Mouse (Mus musculus) megakaryocyte, embryonic 14.5 days (primary cell): ENCODE data around the gene Piezo1. TPM values are rescaled to one million over a fixed set of nuclear protein-coding genes. Genes with fewer than 3 reads are reported as not detected.

Experiments used
- H3K27me3 ChIP-seq: replicated peaks from 2 replicates; pipeline ENCODE3; 2012; ENCODE audit warnings: inconsistent platforms
- H3K36me3 ChIP-seq: replicated peaks from 2 replicates; pipeline ENCODE3; 2012; ENCODE audit warnings: low read length, inconsistent platforms, mixed read lengths
- H3K4me1 ChIP-seq: 2 replicates; pipeline ENCODE4 v1.6.1; 2012; ENCODE audit warnings: inconsistent platforms
- H3K4me3 ChIP-seq: replicated peaks from 2 replicates; pipeline ENCODE3; 2012; ENCODE audit warnings: moderate library complexity, mild to moderate bottlenecking, inconsistent platforms
- H3K9me3 ChIP-seq: 2 replicates; pipeline ENCODE4 v1.6.1; 2012; ENCODE audit warnings: inconsistent platforms
- FLI1 ChIP-seq: IDR thresholded peaks from 2 replicates; pipeline ENCODE4 v1.6.1; 2012; ENCODE audit warnings: low read length, inconsistent platforms, mixed read lengths
- GATA1 ChIP-seq: IDR thresholded peaks from 3 replicates; pipeline ENCODE4 v1.6.1; 2012; ENCODE audit warnings: mixed read lengths, low read length, inconsistent platforms, borderline replicate concordance
- polyA plus RNA-seq: library from polyadenylated mRNA; stranded (reverse); fragments of >175 nt; gene quantifications from 2 replicates; pipeline ENCODE4 v1.2.3, GENCODE M21; 2012; ENCODE audit warnings: low replicate concordance; ENCODE audit not compliant: insufficient read depth

Gene Piezo1
- polyA plus RNA-seq, 1 experiment, result 25.0 TPM

DNA sequence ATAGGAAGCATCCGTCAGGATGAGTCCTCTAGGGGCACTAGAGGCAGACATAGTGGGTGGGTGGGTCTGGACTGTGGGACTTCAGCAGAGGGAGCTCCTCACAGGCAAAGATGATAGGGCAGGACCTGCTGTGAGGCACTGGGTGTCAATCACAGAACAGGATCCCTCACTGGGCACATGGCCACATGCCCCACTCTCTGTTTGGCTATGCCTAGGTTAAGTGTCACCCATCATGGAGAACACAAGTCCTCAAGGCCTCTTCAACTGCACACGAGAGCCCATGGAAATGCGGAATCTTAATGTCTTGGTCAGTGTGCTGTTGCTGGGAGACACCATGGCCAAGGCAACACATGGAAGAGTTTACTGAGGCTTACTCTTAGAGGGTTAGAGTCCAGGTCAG lies 23.2 kb downstream of the Piezo1 start:
- H3K36me3 ChIP-seq, result peaks cover 43% of the 10 kb centered on the region
- no peak overlapping the region for H3K4me3 ChIP-seq
- no peaks in the 10 kb centered on the region for H3K27me3 ChIP-seq
- peaks cover 78% of the 10 kb centered on the region for H3K4me1 ChIP-seq
- TF ChIP-seq FLI1 (no peak), GATA1 (no peak)
- 0 out of 2 replicates have a peak, but pooled peaks cover 4% of the 10 kb centered on the region for H3K9me3 ChIP-seq

DNA sequence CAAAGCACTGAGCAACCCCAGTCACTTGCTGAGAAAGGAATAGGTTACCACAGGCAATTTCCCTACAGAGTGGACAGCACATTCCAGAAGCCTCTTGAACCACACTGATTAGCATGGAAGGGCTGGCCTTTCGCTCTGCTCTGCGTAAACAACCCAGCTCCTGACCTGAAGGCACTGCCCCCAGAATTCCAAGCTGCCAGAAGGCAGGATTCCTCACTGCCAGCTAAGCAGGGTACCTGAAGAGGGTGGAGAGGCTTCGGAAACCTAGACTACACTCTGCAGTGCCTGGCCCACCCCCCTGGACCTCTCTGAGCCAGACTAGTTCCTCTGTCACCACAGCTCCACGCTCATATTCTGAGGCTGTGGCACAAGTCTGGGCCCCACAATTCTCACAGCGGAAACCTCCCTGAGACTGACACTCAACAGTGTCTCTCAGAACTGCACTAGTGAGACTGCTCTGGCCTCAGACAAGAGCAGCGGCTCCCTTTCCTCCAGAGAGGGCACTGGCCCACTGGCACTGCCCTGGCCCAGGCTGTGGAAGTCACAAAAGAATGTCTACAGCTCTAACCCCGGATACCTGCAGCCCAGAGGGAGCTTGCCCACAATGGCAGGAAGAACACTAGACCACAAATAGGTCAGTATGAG lies 24.5 kb downstream of the Piezo1 start:
- Histone ChIP-seq H3K4me1 (peaks cover 71% of the 10 kb centered on the region), H3K27me3 (no peaks in the 10 kb centered on the region), H3K9me3 (0 out of 2 replicates have a peak, but pooled peaks cover 4% of the 10 kb centered on the region), H3K4me3 (no peak overlapping the region), H3K36me3 (peaks cover 34% of the 10 kb centered on the region)
- TF ChIP-seq FLI1 (no peak), GATA1 (no peak)

DNA sequence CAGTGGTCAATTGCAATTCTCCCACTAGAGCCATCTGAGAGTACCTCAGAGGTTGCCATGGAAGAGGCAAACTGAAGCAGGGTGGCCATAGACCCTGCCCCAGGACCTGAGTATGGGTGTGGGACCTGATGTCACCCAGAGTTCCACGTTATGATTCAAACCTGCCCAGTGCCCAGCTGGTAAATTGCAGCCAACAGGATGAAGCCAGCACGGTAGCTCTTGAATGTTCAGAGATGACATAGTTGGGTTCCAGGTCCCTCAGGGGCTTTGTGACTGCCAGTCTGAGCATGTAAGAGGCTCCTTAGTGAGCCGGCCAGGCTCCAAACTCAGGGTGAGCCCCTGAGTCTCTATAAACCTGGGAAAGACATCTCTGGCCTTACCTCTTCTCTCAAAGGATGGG lies 25.0 kb downstream of the Piezo1 start:
- Histone ChIP-seq H3K4me1 (peaks cover 65% of the 10 kb centered on the region), H3K27me3 (no peaks in the 10 kb centered on the region)

DNA sequence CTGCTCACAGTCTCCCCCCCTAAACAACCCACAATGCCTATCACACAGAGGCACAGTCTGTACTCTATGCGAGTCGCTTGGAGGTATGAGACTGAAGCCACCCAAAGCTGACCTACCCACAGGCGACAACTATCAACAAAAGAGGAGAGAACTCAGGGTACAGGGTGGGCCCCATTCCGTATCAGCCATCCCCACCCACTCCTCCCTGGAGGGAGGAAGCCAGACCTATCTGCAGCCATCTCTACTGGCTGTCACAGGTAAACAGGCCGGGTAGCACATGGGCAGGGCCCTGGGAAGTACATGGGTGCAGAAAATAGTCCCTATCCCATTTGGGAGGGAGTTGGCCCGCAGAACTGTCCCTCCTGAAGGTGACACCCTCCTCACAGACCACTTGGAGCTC lies 26.1 kb downstream of the Piezo1 start:
- Histone ChIP-seq H3K4me1 (peaks cover 66% of the 10 kb centered on the region), H3K4me3 (no peak overlapping the region)

More for the DNA sequence above, 25.0 kb downstream of the Piezo1 start:
- Histone ChIP-seq H3K9me3 (0 out of 2 replicates have a peak, but pooled peaks cover 4% of the 10 kb centered on the region), H3K36me3 (peaks cover 30% of the 10 kb centered on the region), H3K4me3 (no peak overlapping the region)
- no peak for TF ChIP-seq FLI1
- no peak for TF ChIP-seq GATA1

DNA sequence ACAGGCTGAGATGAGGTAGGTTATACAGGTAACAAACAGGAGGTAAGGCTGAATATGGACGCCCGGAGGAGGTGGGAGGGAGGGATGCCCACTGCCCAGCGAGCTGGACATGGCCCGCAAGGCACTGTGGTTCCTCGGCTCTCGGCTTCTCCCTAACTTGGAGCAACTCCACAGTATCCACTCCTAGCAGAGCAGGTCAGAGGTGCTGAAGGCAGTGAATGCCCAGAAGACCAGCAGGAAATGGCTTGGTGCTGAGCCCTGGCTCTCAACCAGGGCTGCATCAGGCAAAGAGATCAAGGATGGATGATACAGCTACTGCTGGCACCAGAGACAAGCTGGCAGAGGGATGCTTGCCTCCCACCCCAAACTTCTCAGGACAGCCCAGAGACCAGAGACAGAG lies 26.6 kb downstream of the Piezo1 start:
- H3K4me1 ChIP-seq, result peaks cover 70% of the 10 kb centered on the region
- H3K27me3 ChIP-seq, result no peaks in the 10 kb centered on the region
- no peak overlapping the region for H3K4me3 ChIP-seq
- TF ChIP-seq FLI1, result no peak
- no peak for TF ChIP-seq GATA1
- H3K36me3 ChIP-seq, result peaks cover 27% of the 10 kb centered on the region
- H3K9me3 ChIP-seq, result 0 out of 2 replicates have a peak, but pooled peaks cover 4% of the 10 kb centered on the region

More for the DNA sequence above, 26.1 kb downstream of the Piezo1 start:
- H3K36me3 ChIP-seq, result peaks cover 30% of the 10 kb centered on the region
- H3K27me3 ChIP-seq, result no peaks in the 10 kb centered on the region
- TF ChIP-seq FLI1, result no peak
- TF ChIP-seq GATA1, result no peak
- 0 out of 2 replicates have a peak, but pooled peaks cover 4% of the 10 kb centered on the region for H3K9me3 ChIP-seq

DNA sequence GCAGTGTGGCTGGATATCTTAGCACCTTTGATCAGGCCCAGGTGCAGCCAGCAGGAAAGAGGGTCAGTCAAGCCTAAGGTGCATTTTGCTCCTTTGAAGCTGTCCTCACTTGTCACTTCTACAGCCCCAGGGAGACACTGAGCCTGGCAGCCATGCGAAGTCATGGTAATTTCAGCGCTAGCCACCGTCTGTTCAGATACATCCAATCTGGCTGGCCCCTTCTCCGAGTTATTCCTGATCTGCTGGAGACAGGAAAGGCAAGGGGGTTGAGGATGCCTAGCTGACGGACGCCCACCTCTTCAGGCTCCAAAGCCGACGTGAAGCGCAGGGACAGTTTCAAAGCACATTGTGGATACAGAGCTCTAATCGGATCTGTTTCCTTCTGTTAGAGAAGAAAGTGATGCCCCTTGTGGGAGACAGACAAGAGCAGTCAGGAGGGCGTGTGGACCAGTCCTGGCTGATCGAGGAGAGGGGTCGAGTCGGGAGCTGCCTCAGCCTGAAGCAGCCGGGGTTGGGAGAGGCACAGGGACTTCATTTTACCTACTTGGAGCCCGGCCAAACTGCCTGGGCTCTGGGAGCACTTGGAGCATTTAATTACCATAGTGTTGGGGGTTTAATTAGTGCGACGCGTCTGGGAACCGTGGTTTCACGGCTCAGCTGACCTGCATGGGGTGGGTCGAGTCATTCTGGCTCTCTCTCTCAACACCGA lies 27.3 kb downstream of the Piezo1 start:
- Histone ChIP-seq H3K36me3 (peaks cover 23% of the 10 kb centered on the region), H3K4me3 (peak overlapping the region; percentile 72), H3K27me3 (no peaks in the 10 kb centered on the region), H3K9me3 (0 out of 2 replicates have a peak, but pooled peaks cover 4% of the 10 kb centered on the region), H3K4me1 (peaks cover 77% of the 10 kb centered on the region)
- TF ChIP-seq GATA1, result no peak
- TF ChIP-seq FLI1, result no peak

DNA sequence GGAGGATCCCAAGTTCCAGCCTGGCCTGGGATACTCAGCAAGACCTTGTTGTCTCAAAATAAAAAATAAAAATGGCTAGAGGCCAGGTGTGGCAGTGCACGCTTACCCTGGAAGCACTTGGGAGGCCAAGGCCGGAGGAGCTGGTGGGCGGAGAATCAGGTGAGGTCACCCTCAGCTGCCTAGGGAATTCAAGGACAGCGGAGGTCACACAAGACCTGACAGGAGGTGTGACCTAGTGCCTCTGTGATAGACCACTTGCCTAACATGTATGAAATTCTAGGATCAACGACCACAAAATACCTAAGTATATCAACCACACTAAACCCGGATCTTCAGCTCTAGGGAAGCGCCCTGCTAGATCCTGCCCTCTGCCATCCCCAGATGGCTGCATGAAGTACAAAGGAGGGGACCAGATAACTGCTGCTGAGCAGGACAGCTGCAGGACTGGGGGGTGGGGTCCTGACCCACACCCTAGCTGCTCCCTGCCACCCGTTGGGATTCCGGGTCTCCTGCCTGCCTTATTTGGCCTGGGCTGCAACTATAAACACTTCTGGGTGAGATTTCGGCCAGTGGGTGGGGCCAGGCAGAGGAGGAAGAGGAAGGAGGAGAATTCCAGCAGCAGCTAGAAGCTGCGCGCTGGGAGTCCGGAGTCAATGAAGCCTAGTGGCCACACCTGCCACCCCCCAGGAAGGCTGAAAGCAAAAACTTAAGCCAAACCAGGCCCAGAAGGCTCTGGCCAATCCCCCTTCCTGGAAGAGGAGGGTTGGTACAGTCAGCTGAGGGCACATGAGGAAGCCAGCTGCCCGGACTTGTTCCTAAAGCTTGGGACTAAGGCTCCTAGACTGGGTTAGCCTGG lies 28.1 kb downstream of the Piezo1 start:
- Histone ChIP-seq H3K27me3 (no peaks in the 10 kb centered on the region), H3K36me3 (peaks cover 26% of the 10 kb centered on the region), H3K9me3 (0 out of 2 replicates have a peak, but pooled peaks cover 1% of the 10 kb centered on the region), H3K4me3 (peak overlapping the region; percentile 72), H3K4me1 (peaks cover 84% of the 10 kb centered on the region)
- no peak for TF ChIP-seq GATA1
- no peak for TF ChIP-seq FLI1

DNA sequence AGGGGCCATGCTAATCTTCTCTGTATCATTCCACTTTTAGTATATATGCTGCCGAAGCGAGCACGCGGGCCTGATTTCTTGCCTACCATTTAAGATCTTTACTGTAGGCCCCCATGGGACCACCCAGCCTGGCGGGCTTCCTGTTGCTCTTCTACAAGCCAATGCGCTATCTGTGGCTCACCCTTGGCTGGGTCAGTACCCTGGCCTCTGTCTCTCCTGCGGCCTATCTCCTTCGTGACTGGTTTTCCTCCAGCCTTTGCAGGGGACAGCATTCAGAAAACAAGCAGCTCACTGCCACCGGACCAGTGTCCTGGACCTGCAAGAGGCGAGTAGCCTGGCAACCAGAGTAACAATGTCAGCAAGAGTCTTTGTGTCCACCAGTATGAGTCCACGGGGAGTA lies 30.5 kb downstream of the Piezo1 start:
- Histone ChIP-seq H3K36me3 (peaks cover 24% of the 10 kb centered on the region), H3K9me3 (no peaks in the 10 kb centered on the region), H3K4me1 (peaks cover 79% of the 10 kb centered on the region), H3K27me3 (no peaks in the 10 kb centered on the region), H3K4me3 (no peak overlapping the region)
- TF ChIP-seq FLI1 (no peak), GATA1 (no peak)

DNA sequence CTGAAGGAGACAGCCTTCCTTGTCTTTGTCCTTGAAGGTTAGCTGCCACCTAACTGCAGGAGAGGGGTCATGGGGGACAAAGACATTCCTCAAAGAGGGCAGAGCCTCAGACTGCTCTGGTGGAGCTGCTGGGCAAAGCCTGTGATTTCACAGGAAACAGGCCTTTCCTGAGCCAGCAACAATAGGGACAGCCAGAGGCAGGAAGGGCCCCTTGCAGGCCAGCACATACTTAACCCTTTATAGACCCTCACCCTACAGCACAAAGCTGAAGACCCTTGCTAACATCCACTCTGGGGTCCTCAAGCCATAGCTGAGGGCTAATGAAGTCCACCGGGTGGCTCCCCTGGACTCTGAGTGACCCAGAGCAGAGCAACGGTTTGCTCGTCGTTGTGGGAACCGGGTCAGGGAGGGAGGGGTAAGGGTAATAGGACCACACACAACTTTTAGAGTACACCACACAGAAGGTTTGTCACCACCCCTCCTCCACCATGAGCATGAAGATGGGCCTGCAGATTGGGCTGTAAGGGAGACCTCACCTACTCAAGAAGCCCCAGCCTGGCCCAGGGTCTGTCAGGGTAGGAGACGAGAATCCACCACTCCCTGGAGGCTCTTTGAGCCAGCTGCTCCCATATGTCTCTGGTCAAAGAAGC lies 33.5 kb downstream of the Piezo1 start:
- Histone ChIP-seq H3K27me3 (no peaks in the 10 kb centered on the region), H3K36me3 (peaks cover 46% of the 10 kb centered on the region), H3K4me1 (peaks cover 62% of the 10 kb centered on the region), H3K9me3 (no peaks in the 10 kb centered on the region), H3K4me3 (peak overlapping the region; percentile 34)
- no peak for TF ChIP-seq GATA1
- no peak for TF ChIP-seq FLI1
